Mouse (Mus musculus) E14TG2a.4 (cell line): ENCODE data around the gene Fam198b.
"Not testable (repeated sequence)": the region's sequence is repeated elsewhere in the genome, so short reads cannot be mapped to it uniquely, and the experiment has no call there.

Experiments
- CTCF ChIP-seq: conservative IDR thresholded peaks from 2 replicates; pipeline ENCODE4 v1.5.1; 2014; ENCODE audit warnings: low read length
- NANOG ChIP-seq: IDR thresholded peaks from 2 replicates; pipeline ENCODE4 v1.6.1; 2014; ENCODE audit warnings: borderline replicate concordance, low read length, mixed read lengths

GRCm38 (mm10) chr3:79969536-79969935 is 85.2 kb downstream of the Fam198b start:
- TF ChIP-seq CTCF, NANOG: not testable (repeated sequence)
